Mouse (Mus musculus) gastrocnemius, adult 8-10 months (tissue): Measurements from ENCODE around the gene Wbp4. TPM values are rescaled to one million over a fixed set of nuclear protein-coding genes. Genes with fewer than 3 reads are reported as not detected.
A peak's percentile ranks its signal among the peaks of the same experiment; 100 is the strongest.

Source experiments
- DNase-seq, 2 experiments: peaks; one replicate each; pipeline ENCODE4 v3.0.0; 2022; ENCODE audit warnings: low spot score in 2 of 2
- total RNA-seq, 4 experiments: library from RNA; stranded (reverse); gene quantifications; 2 replicates each; pipeline ENCODE4 v1.2.4; 2022

Gene Wbp4
- total RNA-seq, 4 experiments from 2014 or later, result 18.1 to 23.2 (median 20.3) TPM

- DNase-seq, result no peak
These were observed 26.5 kb upstream of the Wbp4 start for GRCm38 (mm10) chr14:79507846-79508245.

GRCm38 (mm10) chr14:79506207-79506606, 24.9 kb upstream of the Wbp4 start:
- DNase-seq, result no peak

DNA sequence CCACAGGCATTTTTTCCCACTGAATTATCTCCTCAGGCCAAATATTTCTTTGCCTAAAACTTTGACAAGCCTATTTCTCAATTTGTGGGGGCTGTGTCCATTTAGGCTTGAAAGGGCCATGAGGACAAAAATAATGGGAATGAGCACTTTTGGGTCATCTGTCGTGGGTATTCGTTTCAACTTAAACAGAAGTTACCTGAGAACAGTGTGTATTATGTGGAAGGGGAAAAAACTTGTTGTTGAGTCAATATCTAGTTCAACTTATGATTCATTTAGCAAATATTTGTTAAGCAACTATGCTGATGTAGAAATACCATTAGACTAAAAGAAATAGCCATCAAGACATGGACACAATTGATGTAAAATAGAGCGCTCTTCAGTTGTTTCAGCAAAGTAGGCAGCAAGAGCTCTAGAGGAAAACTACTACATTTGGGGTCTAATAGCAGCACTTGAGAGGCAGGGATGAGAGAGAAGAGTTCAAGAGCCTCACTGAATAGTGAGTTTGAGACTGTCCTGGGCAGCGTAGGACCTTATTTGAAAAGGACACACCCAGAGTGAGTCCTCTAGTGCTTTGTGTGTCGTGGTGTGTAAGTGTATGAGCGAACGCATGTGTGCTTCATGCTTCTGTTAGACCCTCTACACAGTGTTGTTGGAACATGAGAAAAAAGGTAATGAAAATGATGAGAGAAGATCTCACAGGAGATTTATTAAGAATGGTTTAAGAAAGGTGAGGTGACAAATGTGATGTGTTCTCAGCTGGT, 23.1 kb upstream of the Wbp4 start:
- no peak for DNase-seq

DNA sequence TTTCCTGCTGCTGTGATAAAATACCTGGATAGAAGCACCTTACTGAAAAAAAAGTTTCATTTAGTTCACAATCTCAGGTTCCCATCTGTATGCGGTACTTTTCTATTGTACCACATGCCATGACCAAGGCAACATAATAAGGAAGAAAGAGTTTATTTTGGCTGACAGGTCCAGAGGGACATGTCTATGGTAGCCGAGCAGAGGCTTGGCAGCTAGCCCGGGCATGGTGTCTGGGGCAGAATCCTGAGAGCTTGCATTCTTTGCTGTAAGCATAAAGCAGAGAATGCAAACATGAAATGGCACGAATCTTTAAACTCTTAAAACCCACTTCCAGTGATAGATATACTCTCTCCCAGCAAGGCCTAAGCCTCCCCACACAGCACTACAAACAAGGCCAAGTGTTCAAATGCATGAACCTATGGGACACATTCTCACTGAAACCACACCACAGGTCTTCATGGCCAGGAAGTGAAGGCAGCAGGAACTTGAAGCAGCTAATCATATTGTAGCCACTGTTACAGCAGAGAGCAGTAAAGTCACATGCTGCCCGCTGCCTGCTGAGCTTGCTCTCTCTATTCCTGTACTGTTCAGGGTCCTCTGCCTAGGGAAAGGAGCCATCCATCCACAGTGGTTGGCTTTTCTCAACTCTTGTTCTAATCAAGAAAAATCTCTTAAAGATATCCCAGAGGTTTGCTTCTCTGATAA, 22.2 kb upstream of the Wbp4 start:
- DNase-seq, result no peak

DNA sequence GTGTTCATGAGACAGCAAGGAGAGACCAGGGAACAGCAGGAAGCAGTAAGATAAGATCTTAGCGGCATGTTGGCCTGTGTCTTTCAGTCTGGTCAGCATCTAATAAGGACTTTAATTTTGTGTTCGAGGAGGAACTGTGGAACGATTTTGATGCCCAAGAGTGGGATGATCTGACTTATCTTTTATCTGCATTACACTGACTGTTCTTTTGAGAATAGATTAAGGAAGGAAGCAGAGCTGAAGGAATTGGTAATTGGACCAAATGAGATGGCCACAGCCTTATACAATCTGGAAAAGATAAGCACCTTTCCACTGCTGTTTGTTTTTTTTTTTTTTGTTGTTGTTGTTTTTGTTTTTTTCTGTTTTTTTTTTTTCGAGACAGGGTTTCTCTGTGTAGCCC, 19.4 kb upstream of the Wbp4 start:
- no peak for DNase-seq

GRCm38 (mm10) chr14:79499326-79499725, 18.0 kb upstream of the Wbp4 start:
- DNase-seq, result no peak

GRCm38 (mm10) chr14:79494349-79494748, 13.0 kb upstream of the Wbp4 start:
- no peak for DNase-seq

- DNase-seq, result no peak
These were observed 8.9 kb upstream of the Wbp4 start for GRCm38 (mm10) chr14:79490246-79490645.

GRCm38 (mm10) chr14:79489150-79489549, 7.8 kb upstream of the Wbp4 start:
- DNase-seq, result no peak

- peak; percentile 54 to 60 for DNase-seq
These were observed 7.2 kb upstream of the Wbp4 start for GRCm38 (mm10) chr14:79488531-79488930.

DNA sequence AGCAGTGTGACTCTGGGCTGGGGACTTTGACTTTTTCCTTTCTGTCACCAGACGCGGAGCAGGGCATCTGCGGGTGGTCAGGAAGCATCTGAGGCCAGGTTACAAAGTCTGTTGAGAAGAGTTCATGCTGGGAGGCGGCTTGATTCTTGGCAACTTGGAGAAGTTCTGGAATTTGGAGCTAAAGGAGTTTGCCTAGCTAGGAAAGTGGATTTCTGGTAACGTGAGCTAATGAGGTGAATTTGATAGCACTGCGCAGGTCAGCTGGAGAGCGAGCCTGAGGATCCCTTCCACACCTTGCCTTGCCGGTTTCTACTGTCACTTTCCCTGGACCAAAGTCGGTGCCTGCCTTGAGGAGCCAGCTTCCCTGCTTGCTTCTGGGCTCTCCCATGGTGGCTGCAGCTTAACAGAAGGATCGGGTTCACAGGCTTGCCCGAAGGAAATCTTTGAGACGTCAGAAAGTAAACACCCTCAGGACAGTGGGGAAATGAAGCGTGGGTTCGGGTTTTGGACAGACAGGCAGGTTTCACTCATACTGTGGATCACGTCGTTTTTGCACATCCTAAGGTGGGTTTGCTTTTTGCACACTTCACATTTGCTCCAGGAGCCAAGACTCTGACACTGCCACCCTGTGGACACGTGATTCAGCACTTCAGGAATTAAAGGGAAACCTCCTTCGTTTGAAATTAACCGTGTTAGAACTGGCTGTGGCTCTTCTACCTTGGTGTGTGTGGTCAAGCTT, 5.8 kb upstream of the Wbp4 start:
- DNase-seq, result no peak

DNA sequence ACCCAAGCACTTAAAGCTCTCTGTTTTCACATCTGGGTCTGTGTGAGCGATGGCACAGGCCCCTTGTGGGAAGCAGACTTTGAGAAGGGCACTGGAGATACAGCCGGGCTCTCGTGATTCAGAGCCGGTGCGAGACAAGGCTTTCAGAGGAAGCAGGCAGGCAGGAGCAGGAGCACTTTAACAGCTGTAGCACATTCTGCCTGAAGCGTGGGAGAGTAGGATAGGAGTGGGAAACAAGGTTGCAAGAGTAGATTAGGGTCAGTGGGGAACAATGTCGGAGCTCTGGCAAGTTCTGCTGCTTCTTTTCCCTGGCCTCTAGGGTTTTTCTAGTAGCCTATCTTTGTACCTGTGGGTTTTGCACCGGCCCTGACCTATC, 5.3 kb upstream of the Wbp4 start:
- no peak for DNase-seq

DNA sequence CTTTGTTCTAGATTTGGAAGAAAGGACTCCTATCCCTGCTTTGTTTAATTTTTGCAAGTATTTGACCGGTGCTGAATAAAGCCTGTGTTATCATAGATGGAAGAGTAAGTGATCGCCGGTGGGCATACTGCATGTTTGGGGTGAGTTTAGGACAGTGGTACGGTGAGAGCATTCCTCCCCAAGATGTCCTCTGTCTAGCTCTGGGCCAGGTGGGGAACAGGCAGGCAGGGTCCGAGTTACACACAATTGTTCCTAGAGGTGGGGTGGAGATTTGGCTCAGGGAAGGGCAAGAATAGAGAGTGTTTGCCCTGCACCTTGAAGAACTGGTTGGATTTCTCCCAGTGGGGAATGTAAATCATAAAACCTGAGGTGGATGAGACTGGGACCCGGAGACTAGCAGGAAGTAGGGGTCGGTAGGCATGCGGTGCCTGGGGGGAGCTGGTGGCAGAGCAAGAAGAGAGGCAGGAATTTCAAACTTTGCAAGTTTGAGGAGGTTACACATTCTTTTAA, 2.3 kb upstream of the Wbp4 start:
- no peak for DNase-seq

DNA sequence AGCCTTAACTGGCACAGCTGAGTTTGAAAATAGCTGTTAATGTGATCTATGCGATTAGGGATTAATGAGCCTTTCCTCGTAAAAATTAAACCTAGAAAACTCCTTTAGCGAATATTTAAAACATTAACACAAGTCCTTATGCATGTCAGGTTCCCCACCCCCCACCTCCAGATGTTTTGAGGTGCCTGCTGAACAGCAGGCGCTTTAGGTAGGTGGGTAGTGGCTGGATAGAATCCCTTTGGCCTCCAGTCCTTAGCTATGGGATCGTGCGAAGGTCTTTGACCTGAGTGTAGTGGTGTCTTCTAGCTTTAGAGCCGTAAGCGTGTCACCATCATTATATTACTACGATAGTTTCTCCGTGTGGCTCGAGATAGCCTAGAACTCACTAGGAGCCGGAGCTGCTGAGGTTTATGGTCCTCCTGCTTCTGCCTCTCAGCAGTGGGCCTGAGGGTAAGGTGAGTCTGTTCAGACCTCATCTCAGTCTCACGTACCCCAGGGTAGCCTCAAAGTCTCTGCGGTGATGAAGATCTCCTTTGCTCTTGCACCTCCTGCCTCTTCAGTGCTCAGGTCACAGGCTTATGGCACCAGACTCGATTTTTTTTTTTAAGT, 1.5 kb upstream of the Wbp4 start:
- no peak for DNase-seq

DNA sequence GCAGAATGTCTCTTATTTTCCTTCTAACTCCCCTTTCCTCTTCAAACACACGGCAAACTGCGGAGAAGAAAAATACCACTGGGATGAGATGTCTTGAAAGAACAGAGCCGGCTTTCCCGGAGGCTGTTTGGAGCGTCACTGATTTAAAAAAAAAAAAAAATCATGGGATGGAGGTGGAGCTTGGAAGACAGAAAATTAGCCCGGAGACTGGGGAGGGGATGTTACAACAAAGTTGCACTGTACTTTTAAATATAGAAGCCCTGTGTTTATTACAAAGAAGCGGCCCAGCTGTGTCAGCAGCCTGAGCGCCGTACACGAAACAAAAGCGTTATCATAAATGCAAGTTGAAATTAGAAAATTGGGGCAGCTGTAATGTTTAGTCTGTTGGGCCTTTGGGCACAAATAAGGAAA, 936 bp upstream of the Wbp4 start:
- DNase-seq, result no peak

DNA sequence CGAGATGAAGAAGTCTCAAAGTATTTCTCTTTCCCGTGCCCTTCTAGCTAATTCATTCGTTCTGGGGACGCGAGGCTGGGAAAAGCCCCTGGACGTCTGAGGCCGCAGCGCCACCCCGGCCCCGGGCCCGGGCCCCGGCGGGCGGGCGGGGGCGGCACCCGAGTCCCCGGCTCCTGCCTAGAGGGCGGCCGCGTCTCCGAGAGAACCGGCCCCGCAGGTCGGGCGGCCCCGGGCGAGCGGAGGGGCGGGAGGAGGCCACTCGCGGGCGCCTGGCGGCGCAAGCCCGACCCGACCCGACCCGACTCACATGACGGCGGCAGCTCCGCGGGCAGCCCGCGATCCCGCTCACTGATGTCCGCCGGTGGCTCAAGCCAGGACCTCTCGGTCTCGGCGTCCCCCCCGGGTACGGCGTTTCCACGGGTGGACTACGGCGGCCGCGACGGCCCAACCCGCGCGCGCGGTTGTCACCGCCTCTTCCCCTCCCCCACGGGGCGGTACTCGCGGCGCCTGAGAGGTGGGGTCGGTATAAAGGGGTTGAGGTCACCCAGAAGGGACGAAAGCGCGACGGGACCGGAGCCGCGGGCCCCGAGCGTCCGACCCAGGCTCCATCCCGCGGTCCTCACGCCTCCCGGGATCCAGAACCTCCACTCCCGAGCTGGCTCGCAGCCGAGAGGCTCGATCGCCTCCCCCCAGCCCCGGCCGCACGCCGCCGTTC, 539 bp downstream of the Wbp4 start, which contains the start of gene Elf1:
TSS of gene Elf1 (plus strand) at position 571 of the 715 bp plus-strand sequence.
- DNase-seq, result peak; percentile 92 to 94

DNA sequence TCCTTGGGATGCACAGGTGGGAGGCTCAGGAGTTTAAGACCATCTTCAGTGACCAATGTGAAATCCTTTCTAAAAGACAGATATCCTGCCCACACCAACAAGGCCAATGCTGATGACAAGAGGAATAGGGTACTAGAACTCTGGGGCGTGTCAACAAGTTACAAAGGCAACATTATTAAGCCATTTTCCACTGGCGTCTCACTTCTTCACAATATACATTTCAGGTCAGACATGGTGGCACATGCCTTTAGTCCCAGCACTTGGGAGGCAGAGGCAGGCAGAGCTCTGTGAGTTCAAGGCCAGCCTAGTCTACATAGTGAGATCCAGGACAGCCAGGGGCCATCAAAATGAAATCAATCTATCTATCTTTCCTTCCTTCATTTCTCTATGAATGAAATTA, 7.9 kb downstream of the Wbp4 start:
- DNase-seq, result no peak

DNA sequence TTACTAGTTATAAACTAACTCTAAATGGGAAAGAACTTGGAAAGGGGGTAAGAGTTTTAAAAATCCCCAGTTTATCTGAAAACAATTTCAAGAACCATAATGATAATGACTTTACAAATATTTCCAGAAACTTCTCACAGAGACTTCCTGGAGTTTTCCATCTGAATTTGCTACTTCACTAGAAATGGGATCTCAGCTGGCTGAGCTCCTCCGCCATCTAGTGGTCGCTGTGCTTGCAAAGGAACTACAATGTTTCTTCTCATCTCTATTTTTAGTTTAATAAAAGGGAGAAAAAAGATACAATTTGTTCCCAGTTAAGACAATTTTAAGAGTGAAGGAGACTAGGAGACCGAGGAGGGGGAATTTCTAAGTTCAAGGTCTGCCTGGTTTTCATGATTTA, 13.7 kb downstream of the Wbp4 start:
- DNase-seq, result no peak

DNA sequence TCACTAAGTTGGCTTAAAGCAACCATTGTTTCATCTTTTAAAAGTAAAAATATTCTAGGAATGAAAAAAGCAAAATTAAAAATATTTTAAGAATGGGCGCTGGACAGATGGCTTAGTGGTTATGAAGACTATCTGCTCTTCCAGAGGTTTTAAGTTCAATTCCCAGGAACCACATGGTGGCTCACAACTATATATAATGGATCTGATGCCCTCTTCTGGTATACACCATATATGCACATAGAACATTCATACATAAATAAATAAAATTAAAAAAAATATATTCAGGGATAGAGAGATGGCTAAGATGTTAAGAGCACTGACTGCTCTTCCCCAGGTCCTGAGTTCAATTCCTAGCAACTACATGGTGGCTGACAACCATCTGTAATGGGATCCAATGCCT, 15.7 kb downstream of the Wbp4 start:
- no peak for DNase-seq

DNA sequence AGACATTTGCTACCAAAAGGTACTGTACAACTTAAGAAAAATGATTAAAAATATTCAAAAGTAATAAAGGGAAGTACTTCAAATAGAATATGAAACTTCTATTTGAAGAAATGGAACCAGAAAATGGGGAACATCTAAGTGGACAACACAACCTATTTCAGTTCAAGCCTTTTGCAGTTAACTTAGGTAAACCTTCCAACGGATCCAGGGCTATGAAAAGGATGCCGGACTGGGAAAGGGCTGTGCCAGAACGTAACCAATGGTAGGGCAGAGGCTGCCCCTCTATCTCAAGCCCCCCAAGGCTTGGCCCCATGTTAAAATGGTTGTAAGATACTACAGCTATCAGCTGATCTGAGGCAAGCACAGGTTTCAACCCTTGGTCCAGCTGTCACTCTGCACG, 20.3 kb downstream of the Wbp4 start:
- no peak for DNase-seq

DNA sequence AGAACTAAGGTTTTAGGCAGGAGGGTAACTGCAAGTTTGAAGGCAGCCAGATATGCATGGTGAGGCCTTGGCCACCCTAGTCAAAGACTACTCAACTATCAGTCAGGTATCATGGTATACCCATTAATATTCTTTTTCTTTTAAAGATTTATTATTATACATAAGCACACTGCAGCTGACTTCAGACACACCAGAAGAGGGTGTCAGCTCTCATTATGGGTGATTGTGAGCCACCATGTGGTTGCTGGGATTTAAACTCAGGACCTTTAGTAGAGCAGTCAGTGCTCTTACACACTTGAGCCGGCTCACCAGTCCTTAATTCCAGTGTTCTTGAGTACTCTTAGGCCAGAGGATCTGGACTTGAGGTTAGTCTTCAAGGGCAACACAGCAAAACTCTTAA, 20.9 kb downstream of the Wbp4 start:
- no peak for DNase-seq
